Mouse (Mus musculus) bone marrow, adult 2 months (tissue): ENCODE results near the gene Unk. TPM values are rescaled to one million over a fixed set of nuclear protein-coding genes. Genes with fewer than 3 reads are reported as not detected.

ENCODE experiments used
- H3K27ac ChIP-seq: fragments of 200-500 bp; 2 replicates; pipeline ENCODE4 v1.5.1; 2012; ENCODE audit warnings: low read depth, mild to moderate bottlenecking, control low read depth, inconsistent platforms, low read length; ENCODE audit not compliant: control insufficient read depth, poor library complexity, insufficient read depth
- H3K4me1 ChIP-seq: fragments of 200-500 bp; 2 replicates; pipeline ENCODE4 v1.6.1; 2011; ENCODE audit warnings: low read length; ENCODE audit not compliant: control insufficient read depth, insufficient read depth
- H3K4me3 ChIP-seq: fragments of 200-500 bp; replicated peaks from 2 replicates; pipeline ENCODE3; 2011; ENCODE audit warnings: mild to moderate bottlenecking, low read depth, low read length, control low read depth; ENCODE audit not compliant: control insufficient read depth
- CTCF ChIP-seq: fragments of 200-500 bp; IDR thresholded peaks from 2 replicates; pipeline ENCODE4 v1.5.1; 2011; ENCODE audit warnings: low read length, control low read depth; ENCODE audit not compliant: control insufficient read depth, insufficient read depth
- POLR2A ChIP-seq: fragments of 200-500 bp; IDR thresholded peaks from 2 replicates; pipeline ENCODE4 v1.6.1; 2011; ENCODE audit warnings: low read depth, mild to moderate bottlenecking, control low read depth, low read length, borderline replicate concordance; ENCODE audit not compliant: control insufficient read depth
- WGBS: fragments of 180-500 bp; shearing (Covaris S2); methylation state at CpG from one replicate; pipeline ENCODE4 v1.1.7; 2018; 5-methylcytosine and 5-hydroxymethylcytosine counted together
- polyA plus RNA-seq: library from polyadenylated mRNA; stranded (reverse); fragments of >200 nt; gene quantifications from 2 replicates; pipeline ENCODE4 v1.2.4, GENCODE M21; 2011; ENCODE audit warnings: low replicate concordance; ENCODE audit not compliant: missing spikeins, insufficient read depth, insufficient read length

Unk gene
- polyA plus RNA-seq, 1 experiment: 43.0 TPM

- no peak for TF ChIP-seq POLR2A
- TF ChIP-seq CTCF: no peak
- no peaks in the 10 kb centered on the region; the same call in 1 of the 2 replicates for H3K4me1 ChIP-seq
- WGBS: 82% methylated on average over 13 of the region's 13 CpGs
- no peak overlapping the region for H3K4me3 ChIP-seq
- H3K27ac ChIP-seq: no peak overlapping the region
Measured at GRCm38 (mm10) chr11:116061641-116062415, 31.7 kb downstream of the Unk start.

GRCm38 (mm10) chr11:116062521-116062920, 32.4 kb downstream of the Unk start:
- Histone ChIP-seq H3K4me1 (no peaks in the 10 kb centered on the region; the same call in 1 of the 2 replicates), H3K27ac (no peak overlapping the region), H3K4me3 (no peak overlapping the region)
- TF ChIP-seq CTCF: no peak
- TF ChIP-seq POLR2A: no peak
- WGBS: 82% methylated on average over 8 of the region's 8 CpGs

GRCm38 (mm10) chr11:116063562-116063961, 33.4 kb downstream of the Unk start:
- H3K4me3 ChIP-seq: no peak overlapping the region
- WGBS: 71% methylated on average over 13 of the region's 13 CpGs
- H3K4me1 ChIP-seq: no peaks in the 10 kb centered on the region
- no peak for TF ChIP-seq CTCF
- TF ChIP-seq POLR2A: no peak
- H3K27ac ChIP-seq: no peak overlapping the region

GRCm38 (mm10) chr11:116064187-116064867, 34.2 kb downstream of the Unk start:
- Histone ChIP-seq H3K27ac (no peak overlapping the region), H3K4me3 (no peak overlapping the region), H3K4me1 (no peaks in the 10 kb centered on the region)
- no peak for TF ChIP-seq CTCF
- no peak for TF ChIP-seq POLR2A
- WGBS: 91% methylated on average over 23 of the region's 23 CpGs

GRCm38 (mm10) chr11:116065345-116065744, 35.2 kb downstream of the Unk start:
- Histone ChIP-seq H3K4me1 (no peaks in the 10 kb centered on the region), H3K27ac (no peak overlapping the region), H3K4me3 (no peak overlapping the region)
- TF ChIP-seq CTCF: no peak
- 89% methylated on average over 12 of the region's 12 CpGs for WGBS

GRCm38 (mm10) chr11:116071510-116071909, 41.4 kb downstream of the Unk start:
- Histone ChIP-seq H3K4me3 (no peak overlapping the region), H3K4me1 (peaks cover 2% of the 10 kb centered on the region; the same call in 1 of the 2 replicates), H3K27ac (no peak overlapping the region)
- WGBS: 26% methylated on average over 5 of the region's 5 CpGs
- TF ChIP-seq CTCF (peak; percentile 58), POLR2A (no peak)

- H3K4me1 ChIP-seq: peaks cover 2% of the 10 kb centered on the region; the same call in 1 of the 2 replicates
- WGBS: 82% methylated on average over 3 of the region's 3 CpGs
- TF ChIP-seq CTCF: no peak
- no peak for TF ChIP-seq POLR2A
- no peak overlapping the region for H3K27ac ChIP-seq
- no peak overlapping the region for H3K4me3 ChIP-seq
Measured at GRCm38 (mm10) chr11:116072608-116073007, 42.5 kb downstream of the Unk start.

GRCm38 (mm10) chr11:116074436-116074991, 44.4 kb downstream of the Unk start:
- peaks cover 2% of the 10 kb centered on the region; the same call in 1 of the 2 replicates for H3K4me1 ChIP-seq

More at GRCm38 (mm10) chr11:116074436-116074991, 44.4 kb downstream of the Unk start:
- no peak for TF ChIP-seq POLR2A
- no peak for TF ChIP-seq CTCF
- Histone ChIP-seq H3K27ac (no peak overlapping the region), H3K4me3 (no peak overlapping the region)
- WGBS: 48% methylated on average over 7 of the region's 7 CpGs
